Mouse (Mus musculus) right cerebral cortex, adult 2 months (tissue): ENCODE data around the gene Gm42715.
A peak's percentile ranks its signal among the peaks of the same experiment; 100 is the strongest.

ENCODE experiments used
- DNase-seq, 2 experiments: peaks; one replicate each; pipeline ENCODE4 v3.0.0; 2021 to 2022; ENCODE audit warnings: low spot score in 2 of 2

Gene Gm42715

DNA sequence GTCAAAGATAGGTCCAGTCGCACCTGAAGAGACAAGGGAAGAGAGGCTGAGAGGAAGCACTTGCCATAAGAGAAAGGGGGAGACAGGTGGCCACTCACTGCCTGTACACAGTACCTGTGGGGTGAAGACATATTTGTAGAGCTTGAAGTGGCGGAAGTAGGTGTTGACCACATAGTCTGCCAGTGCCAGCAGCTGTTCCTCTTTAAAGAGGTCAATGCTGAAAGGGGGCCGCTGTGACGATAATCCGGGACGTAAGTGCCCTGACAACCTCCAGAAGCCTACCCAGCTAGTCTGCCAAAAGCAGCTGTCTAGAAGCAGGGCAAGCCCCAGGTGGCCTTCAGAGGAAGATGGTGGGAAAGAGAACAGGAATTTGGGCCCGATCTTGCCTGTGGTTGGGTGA, 65.6 kb downstream of the Gm42715 start:
- no peak for DNase-seq

DNA sequence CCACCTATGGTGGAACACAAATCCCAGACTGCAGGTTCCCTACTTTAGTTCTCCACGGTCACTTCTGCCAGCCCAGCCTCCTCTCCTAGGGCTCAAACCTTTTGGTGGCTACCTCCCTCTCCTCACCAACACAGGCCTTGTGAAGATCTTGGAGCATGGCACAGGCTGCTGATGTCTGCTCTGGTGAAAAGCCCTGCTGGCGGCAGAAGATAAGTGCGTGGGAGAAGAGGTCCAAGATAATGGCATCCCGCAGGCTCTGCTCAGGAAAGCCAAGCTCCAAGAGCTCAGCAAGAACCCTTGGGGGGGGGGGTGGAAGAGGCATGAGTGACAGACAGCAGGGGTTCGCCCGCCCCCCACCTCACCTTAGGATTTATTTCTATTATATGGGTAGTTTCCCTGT, 66.8 kb downstream of the Gm42715 start:
- DNase-seq = no peak

DNA sequence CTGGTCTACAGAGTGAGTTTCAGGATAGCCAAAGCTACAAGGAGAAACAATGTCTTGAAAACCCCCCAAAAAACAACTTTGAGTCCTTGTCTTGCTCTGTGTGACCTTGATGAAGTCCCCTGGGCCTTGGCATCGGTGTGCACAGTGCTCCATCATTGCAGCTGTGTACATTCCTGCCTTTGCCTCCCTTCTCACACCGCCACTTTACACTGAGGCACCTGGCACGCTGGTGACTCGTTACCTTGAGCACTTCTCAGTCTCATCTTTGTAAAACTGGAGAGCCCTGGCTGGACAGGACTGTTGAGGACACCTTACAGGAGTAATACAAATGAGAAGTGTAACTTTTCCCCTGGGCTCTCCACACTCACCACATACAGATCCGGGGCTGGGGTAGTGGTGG, 67.8 kb downstream of the Gm42715 start:
- no peak for DNase-seq

DNA sequence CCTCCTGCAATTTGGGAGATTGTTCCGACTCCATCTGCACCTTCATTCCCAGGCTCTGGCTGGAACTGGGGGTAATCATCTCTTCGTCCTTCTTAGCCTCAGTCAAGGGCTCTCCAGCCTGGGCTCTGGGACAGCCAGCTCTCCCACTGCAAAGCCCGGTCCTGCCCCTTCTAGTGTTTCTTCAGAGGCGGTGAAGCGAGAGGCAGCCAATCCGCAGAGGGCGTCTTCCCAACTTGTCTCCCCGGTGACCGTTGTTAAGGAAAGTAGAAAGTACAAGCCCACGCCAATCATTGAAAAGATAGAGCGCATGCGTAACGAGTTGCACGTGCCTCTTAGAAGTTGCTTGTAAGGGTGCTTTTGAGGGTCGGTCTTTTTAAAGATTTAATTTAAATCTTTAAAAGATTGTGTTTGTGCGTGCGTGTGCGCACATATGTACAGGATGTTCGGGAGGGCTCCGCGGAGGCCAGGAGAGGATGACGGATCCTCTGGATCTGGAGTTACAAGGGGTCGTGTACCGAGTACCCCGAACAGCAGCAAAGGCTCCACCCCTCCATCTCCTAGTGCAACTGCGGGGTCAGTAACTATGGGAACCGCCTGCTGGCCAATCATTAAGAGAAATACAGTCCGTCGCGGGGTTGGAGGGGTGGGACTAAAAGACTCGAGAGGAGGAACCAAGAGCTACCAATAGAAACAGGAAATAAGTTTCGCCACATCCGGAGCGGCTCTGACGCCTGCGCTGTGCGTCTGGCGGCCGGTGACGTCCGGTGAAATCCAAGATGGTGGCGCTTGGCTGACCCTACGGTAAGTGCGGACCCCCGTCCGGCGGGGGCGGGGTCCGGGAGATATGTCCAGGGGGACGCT, 68.9 kb downstream of the Gm42715 start, which contains the start of the genes Ccdc189 and Rnf40:
Ccdc189 (minus strand) TSS at position 585 of the 861 bp plus-strand sequence.
Rnf40 (plus strand) TSS at position 757 of the 861 bp plus-strand sequence.
- peak; percentile 95 to 96 for DNase-seq

DNA sequence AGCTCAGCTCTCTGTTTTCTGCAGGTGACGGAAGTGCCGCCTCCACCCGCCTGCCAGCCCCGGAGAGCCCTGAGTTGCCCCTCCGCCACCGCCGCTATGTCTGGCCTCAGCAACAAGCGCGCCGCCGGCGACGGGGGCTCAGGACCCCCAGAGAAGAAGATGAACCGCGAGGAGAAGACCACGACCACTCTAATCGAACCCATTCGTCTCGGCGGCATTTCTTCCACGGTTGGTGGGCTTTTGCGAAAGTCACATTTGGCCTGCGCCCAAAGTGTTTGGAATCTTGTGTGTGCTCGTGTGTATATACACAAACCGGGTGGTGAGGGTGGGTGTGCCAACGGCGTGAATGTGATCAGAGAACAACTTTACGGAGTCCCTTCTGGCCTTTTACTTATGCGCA, 69.5 kb downstream of the Gm42715 start:
- DNase-seq = no peak

DNA sequence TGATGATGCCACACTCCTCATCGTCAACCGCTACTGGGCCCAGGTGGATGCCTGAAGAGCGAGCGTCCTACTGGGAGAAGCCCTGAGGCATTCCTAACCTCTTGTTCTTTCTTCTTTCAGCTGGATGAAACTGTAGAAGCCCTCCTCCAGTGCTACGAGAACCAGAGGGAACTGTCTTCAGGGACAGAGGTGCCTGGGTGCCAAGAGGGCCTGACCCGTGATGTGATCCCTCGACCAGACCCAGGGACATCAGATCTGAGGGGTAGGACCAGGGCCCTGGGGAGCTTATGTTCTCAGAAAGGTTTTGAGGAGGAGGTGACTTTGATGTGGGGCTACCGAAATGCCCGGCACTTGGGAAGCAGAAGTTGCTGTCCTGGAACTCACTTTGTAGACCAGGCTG, 70.3 kb downstream of the Gm42715 start:
- DNase-seq = no peak

DNA sequence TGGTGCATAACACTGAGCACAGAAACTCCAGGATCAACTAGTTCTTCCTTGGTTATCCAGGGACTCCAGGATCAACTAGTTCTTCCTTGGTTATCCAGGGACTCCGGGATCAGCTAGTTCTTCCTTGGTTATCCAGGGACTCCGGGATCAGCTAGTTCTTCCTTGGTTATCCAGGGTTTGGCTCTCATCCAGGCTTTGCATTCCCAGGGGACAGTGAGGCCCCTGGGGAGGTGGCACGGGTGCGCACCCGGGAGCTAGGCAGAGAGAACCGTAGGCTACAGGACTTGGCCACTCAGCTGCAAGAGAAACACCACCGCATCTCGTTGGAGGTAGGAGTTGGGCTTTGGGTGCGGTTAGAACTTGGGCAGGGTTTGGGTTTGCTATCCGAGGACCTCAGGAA, 71.7 kb downstream of the Gm42715 start:
- no peak for DNase-seq

DNA sequence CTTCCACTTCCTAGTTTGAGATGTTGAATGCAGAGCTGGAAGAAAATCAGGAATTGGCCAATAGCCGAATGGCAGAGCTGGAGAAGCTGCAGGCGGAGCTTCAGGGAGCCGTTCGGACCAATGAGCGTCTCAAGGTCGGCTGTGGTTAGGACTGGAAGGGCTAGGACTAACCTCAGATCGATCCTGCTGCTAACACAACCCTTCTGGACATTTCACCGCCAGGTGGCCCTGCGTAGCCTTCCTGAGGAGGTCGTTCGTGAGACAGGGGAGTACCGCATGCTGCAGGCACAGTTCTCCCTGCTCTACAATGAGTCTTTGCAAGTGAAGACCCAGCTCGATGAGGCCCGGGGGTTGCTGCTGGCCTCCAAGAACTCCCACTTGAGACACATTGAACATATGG, 73.2 kb downstream of the Gm42715 start:
- DNase-seq = no peak

DNA sequence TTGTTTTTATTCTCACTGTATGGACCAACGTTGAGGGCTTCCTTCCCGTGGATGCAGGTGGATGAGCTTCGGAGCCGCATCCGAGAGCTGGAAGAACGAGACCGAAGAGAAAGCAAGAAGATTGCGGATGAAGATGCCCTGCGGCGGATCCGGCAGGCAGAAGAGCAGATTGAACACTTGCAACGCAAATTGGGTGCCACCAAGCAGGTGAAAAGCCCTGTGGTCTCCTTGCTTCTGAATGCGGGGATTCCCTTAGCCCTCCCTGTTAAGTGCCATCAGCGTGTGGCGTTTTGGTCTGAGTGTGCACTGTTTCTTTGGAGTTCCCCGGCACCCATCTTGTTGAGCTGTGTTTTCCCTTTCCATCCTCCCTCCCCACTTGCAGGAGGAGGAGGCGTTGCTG, 77.4 kb downstream of the Gm42715 start:
- no peak for DNase-seq

DNA sequence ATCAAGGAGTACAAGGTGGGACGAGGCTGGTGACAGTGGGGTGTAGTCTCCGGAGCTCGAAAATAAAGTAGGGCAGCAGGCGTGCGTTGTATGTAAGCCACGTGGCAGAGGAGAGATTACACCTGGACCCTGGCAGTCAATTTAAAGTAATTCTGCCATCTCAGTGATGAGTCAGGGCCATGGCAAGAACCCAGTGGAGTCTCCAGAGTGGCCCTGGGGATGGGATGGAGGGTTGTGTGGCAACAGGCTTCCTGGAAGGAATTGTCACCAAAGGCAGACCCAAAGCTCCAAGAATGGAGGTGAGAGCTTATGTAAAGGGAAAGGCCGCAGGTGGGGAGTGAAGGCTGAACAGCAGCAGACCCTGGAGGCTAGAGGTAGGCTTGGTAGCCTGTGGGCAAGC, 81.2 kb downstream of the Gm42715 start:
- DNase-seq = no peak

DNA sequence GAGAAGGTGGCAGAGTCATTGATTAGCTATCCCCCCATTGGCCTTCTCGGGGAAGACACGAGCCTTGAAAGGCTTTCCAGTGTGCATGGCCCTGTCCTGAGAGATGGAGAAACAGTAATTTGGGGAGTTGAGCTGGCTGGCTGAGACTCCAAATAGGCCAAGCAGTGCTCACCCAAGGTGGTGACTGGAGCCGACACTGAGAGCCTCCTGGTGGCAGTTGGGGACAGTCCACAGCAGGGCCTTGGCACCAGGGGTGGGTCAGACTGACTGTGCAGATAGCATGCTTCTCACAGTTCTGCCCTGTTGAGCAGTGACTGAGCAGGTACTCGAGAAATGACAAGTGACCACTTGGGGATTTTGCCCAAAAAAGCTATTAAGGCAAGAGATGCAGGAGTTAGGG, 82.4 kb downstream of the Gm42715 start:
- DNase-seq = no peak

DNA sequence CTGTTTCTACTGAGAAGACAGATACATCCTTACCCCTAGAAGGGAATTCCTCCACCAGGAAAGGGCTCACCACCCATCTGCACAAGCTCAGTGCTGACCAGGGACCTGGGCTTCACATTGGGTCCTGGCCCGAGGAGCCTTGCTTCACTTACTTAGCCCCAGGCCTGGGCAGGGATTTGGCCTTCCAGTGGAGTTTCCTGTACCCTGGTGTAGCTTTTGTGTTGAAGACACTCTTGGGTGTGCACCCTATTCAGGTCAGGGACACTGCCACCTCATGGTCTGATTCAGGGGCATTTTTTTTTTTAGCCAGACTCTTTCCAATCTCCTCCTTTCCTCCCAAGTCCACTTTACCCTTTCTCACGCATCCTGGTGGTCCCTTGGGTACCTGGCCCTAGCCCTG, 83.5 kb downstream of the Gm42715 start:
- DNase-seq = no peak

DNA sequence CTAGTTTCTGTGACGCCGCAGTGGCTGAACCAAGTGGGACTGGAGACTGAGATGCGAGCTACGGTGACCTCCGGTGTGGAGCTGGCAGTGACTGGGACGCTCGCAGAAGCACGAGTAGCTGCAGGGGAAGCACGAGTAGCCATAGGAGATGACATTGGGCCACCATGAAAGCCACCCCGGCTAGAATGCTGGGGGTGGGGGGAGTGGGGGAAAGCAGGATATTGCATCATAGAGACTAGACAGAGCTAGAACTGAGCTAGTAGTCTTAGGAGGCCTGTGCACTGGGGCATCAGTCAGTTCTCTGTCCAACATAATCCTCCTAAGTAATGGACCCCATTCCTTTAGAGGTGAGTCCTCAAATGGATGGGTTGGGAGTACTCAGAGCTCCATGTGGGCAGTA, 84.9 kb downstream of the Gm42715 start:
- no peak for DNase-seq

DNA sequence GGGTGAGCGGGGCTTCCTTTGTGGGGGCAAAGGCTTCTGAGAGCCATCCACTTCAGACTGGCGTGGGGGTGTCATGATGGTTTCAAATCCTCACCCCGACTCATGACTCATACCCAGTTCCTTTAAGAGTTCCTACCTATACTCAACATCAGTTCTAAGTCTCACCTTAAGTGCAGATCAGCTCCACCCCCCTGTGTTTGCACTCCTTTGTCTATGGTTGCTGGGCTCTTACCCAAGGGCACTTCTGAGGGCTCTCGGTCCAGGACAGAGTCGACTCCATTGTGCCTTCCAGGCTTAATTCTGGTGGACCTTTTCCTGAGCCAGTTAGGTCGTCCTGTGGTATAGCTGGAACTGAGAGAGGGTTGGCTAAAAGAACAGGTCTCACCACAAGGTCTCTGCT, 87.8 kb downstream of the Gm42715 start:
- DNase-seq = no peak

DNA sequence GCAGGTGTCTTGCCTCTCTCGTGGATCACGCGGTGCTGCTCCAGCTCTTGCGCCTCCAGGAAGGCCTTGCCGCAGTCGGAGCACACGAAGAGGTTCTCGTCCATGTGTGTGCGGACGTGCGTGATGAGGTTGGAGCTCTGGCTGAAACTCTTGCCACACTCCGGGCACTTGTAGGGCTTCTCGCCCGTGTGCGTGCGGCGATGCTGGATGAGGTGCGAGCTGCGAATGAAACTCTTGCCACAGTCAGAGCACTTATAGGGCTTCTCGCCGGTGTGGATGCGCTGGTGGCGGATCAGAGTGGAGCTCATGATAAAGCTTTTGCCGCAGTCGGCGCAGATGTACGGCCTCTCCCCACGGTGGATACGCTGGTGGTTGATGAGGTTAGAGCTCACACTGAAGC, 91.6 kb downstream of the Gm42715 start:
- DNase-seq = no peak

DNA sequence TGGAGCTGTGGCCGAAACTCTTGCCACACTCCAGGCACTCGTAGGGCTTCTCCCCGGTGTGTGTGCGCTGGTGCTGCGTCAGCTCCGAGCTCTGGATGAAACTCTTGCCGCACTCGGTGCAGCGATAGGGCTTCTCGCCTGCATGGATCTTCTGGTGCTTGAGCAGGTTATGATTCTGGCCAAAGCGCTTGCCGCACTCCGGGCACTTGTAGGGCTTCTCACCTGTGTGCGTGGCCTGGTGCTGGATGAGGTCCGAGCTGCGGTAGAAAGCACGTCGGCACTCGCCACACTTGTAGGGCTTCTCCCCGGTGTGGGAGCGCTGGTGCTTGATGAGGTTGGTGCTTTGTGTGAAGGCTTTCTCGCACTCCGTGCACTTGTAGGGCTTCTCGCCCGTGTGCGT, 92.2 kb downstream of the Gm42715 start:
- no peak for DNase-seq

DNA sequence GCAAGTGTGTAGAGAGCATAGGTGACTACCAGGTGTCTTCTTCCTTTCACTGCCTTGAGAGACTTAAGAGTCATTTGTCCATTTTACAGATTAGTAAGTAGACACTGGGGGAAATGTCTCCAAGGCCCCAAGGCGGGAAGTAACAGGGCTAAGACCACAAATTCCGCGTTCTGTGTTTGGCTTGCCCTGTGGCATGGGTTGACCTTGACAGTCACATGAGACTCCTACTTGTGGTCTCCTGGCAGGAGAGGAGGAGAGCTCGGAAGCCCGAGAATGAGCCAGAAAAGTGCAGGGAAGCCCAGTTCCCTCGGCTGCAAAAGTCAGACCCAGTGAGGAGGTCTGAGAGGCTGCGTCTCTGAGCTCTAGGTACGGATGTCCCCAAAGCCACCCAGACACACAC, 94.1 kb downstream of the Gm42715 start:
- DNase-seq = no peak

DNA sequence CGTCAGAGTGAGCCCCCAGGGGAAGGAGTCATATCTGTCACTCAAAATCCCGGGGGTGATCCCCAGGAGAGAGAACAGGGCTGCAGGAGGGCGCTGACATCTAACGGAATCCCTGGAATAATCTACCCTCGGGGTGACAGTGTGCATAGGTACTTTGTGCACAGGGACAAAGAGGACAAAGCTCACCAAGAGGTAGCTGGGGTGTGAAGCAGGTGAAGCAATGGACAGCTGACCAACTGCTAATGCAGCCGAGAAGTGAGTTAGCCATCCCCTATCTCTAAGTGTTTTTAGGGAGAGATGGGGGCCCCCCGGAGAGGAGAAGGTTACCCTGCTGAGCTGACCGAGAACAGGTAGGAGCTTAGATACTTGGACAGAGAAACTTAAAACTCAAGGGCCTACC, 94.7 kb downstream of the Gm42715 start:
- DNase-seq = no peak

DNA sequence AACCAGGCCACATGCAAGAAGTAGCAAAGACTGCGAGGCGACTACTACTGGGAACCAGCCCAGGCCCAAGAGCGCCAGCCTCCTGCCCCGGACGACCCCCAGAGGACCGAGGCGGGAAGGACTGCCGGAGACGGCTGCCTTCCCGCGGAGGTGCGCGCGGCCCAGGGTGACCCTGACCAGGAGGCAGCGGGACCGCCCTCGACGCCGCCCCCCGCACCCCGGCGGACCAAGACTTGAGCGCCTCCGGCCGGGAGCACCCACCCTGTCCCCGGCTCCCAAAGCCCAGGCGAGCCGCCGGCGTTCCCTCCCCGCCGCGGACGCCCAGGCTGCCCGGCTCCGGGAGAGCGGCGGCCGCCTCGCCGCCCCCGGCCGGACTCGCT, 95.1 kb downstream of the Gm42715 start:
- peak in 1 of 2 experiments; percentile 38 for DNase-seq

DNA sequence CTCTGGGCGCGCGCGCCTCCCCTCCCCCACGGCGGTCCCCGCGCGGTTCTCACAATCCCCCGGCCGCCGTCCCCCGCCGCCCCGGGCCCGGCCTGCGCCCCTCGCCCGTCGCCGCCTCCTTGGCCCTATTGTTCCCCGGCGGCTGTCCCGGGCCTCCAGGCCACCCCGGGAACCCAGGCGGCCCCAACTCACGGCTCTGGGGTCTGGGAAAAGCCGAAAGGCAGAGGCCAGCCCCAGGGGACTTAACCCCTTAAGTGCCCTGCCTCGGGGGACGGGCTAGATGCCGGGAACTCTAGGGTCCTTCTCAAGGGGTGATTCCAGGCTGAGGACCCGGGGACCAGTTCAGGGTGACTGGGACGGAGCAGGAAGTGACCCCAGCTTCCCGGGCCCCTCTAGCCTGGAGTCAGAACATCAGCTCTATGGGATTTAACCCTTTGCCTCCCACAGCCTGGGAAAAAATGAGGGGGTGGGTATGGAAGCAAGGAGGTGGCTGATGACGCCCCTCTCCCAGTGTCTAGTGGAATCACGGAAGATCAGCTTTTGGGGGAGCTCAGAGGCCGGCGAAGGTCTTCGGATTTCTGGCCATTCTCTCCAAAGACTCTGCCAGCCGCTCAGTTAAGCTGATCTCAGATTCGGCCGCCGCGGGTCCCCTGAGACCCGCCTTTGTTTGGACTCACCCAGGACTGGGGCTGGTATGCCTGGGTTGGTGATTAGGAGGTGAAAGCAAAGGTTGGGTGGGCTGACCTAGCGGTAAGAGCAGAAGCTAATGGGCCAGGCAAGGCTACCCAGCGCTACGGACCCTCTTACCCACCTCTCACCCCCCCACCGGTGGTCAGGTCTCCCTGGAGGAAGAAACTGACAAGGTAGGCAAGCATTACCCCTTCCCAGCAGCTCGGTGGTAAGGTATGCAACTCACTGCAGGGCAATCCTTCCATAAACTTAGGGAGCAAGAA, 95.8 kb downstream of the Gm42715 start, which contains the start of gene Zfp629:
Zfp629 (minus strand) TSS at position 907 of the 953 bp plus-strand sequence.
- peak; percentile 75 to 76 for DNase-seq

DNA sequence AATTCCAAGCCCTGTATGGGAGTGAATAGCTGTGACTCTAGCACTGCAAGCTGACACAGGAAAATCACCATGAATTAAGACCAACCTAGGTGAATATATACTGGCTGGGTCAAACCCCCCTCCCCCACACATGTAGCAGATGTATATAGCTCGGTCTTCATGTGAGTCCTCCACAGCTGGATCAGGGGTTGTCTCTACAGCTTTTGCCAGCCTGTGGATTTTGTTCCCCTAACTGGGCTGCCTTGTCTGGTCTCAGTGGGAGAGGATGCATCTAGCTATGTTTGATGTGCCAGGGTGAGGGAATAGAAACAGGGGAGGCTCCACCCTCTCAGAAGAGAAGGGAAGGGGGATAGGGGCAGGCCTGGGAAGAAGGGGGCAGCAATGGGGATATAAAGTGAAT, 97.0 kb downstream of the Gm42715 start:
- DNase-seq = no peak
